Mouse (Mus musculus): ENCODE measurements around the gene Ube2f. TPM values are rescaled to one million over a fixed set of nuclear protein-coding genes. Genes with fewer than 3 reads are reported as not detected.

The Ube2f gene
- total and polyA plus RNA-seq, 2 experiments, result 17.7 to 23.4 TPM

GRCm38 (mm10) chr1:91227381-91228054 lies 22.6 kb upstream of the Ube2f start:
- Histone ChIP-seq H3K27ac (replicated peaks; ENCODE audit: insufficient read depth, low read depth, low read length) (no peak overlapping the region), H3K27me3 (ENCODE audit: control insufficient read depth, insufficient read depth, low read length) (no peaks in the 10 kb centered on the region), H3K4me3 (ENCODE audit: insufficient read depth, low read depth, low read length) (no peak overlapping the region), H3K9ac (ENCODE audit: low read depth, low read length) (no peak overlapping the region), H3K36me3 (ENCODE audit: control insufficient read depth, insufficient read depth, low read length) (no peaks in the 10 kb centered on the region), H3K79me2 (ENCODE audit: control insufficient read depth, insufficient read depth, low read length) (no peaks in the 10 kb centered on the region), H3K4me1 (ENCODE audit: control insufficient read depth, insufficient read depth, low read length) (no peaks in the 10 kb centered on the region)
- DNase-seq (ENCODE audit: extremely low read depth, low read depth, low spot score), result no peak
- WGBS, result 68% methylated on average over 15 of the region's 15 CpGs
- TF ChIP-seq CTCF (IDR thresholded peaks at IDR 0.05; ENCODE audit: low read depth, low read length), result no peak
- TF ChIP-seq POLR2A (IDR thresholded peaks at IDR 0.05; ENCODE audit: extremely low read depth, insufficient read depth, low read length), result no peak

GRCm38 (mm10) chr1:91231142-91231541 lies 19.0 kb upstream of the Ube2f start:
- no peak for TF ChIP-seq CTCF (IDR thresholded peaks at IDR 0.05; ENCODE audit: low read depth, low read length)
- TF ChIP-seq POLR2A (IDR thresholded peaks at IDR 0.05; ENCODE audit: extremely low read depth, insufficient read depth, low read length), result no peak
- no peak for DNase-seq (ENCODE audit: extremely low read depth, low read depth, low spot score)
- Histone ChIP-seq H3K4me3 (ENCODE audit: insufficient read depth, low read depth, low read length) (no peak overlapping the region), H3K4me1 (ENCODE audit: control insufficient read depth, insufficient read depth, low read length) (no peaks in the 10 kb centered on the region), H3K27ac (replicated peaks; ENCODE audit: insufficient read depth, low read depth, low read length) (no peak overlapping the region), H3K9ac (ENCODE audit: low read depth, low read length) (no peak overlapping the region), H3K36me3 (ENCODE audit: control insufficient read depth, insufficient read depth, low read length) (no peaks in the 10 kb centered on the region), H3K79me2 (ENCODE audit: control insufficient read depth, insufficient read depth, low read length) (no peaks in the 10 kb centered on the region), H3K27me3 (ENCODE audit: control insufficient read depth, insufficient read depth, low read length) (no peaks in the 10 kb centered on the region)
- 70% methylated on average over 6 of the region's 6 CpGs for WGBS

GRCm38 (mm10) chr1:91231896-91232295 lies 18.2 kb upstream of the Ube2f start:
- no peak for TF ChIP-seq POLR2A (IDR thresholded peaks at IDR 0.05; ENCODE audit: extremely low read depth, insufficient read depth, low read length)
- TF ChIP-seq CTCF (IDR thresholded peaks at IDR 0.05; ENCODE audit: low read depth, low read length), result no peak
- H3K9ac ChIP-seq (ENCODE audit: low read depth, low read length), result no peak overlapping the region
- H3K79me2 ChIP-seq (ENCODE audit: control insufficient read depth, insufficient read depth, low read length), result no peaks in the 10 kb centered on the region
- no peaks in the 10 kb centered on the region for H3K4me1 ChIP-seq (ENCODE audit: control insufficient read depth, insufficient read depth, low read length)
- H3K4me3 ChIP-seq (ENCODE audit: insufficient read depth, low read depth, low read length), result no peak overlapping the region
- WGBS, result 57% methylated on average over 5 of the region's 5 CpGs
- no peak for DNase-seq (ENCODE audit: extremely low read depth, low read depth, low spot score)
- no peaks in the 10 kb centered on the region for H3K27me3 ChIP-seq (ENCODE audit: control insufficient read depth, insufficient read depth, low read length)
- no peak overlapping the region for H3K27ac ChIP-seq (replicated peaks; ENCODE audit: insufficient read depth, low read depth, low read length)
- no peaks in the 10 kb centered on the region for H3K36me3 ChIP-seq (ENCODE audit: control insufficient read depth, insufficient read depth, low read length)

GRCm38 (mm10) chr1:91235395-91235794 lies 14.7 kb upstream of the Ube2f start:
- no peak for TF ChIP-seq CTCF (IDR thresholded peaks at IDR 0.05; ENCODE audit: low read depth, low read length)
- TF ChIP-seq POLR2A (IDR thresholded peaks at IDR 0.05; ENCODE audit: extremely low read depth, insufficient read depth, low read length), result no peak
- WGBS, result 68% methylated on average over 5 of the region's 5 CpGs
- DNase-seq (ENCODE audit: extremely low read depth, low read depth, low spot score), result no peak
- Histone ChIP-seq H3K36me3 (ENCODE audit: control insufficient read depth, insufficient read depth, low read length) (no peaks in the 10 kb centered on the region), H3K9ac (ENCODE audit: low read depth, low read length) (no peak overlapping the region), H3K4me3 (ENCODE audit: insufficient read depth, low read depth, low read length) (no peak overlapping the region), H3K4me1 (ENCODE audit: control insufficient read depth, insufficient read depth, low read length) (no peaks in the 10 kb centered on the region), H3K79me2 (ENCODE audit: control insufficient read depth, insufficient read depth, low read length) (no peaks in the 10 kb centered on the region), H3K27ac (replicated peaks; ENCODE audit: insufficient read depth, low read depth, low read length) (no peak overlapping the region), H3K27me3 (ENCODE audit: control insufficient read depth, insufficient read depth, low read length) (no peaks in the 10 kb centered on the region)

- Histone ChIP-seq H3K79me2 (ENCODE audit: control insufficient read depth, insufficient read depth, low read length) (no peaks in the 10 kb centered on the region), H3K36me3 (ENCODE audit: control insufficient read depth, insufficient read depth, low read length) (no peaks in the 10 kb centered on the region), H3K27ac (replicated peaks; ENCODE audit: insufficient read depth, low read depth, low read length) (no peak overlapping the region), H3K4me1 (ENCODE audit: control insufficient read depth, insufficient read depth, low read length) (no peaks in the 10 kb centered on the region), H3K27me3 (ENCODE audit: control insufficient read depth, insufficient read depth, low read length) (no peaks in the 10 kb centered on the region), H3K4me3 (ENCODE audit: insufficient read depth, low read depth, low read length) (no peak overlapping the region), H3K9ac (ENCODE audit: low read depth, low read length) (no peak overlapping the region)
- DNase-seq (ENCODE audit: extremely low read depth, low read depth, low spot score), result no peak
- WGBS, result 80% methylated on average over 6 of the region's 6 CpGs
- no peak for TF ChIP-seq CTCF (IDR thresholded peaks at IDR 0.05; ENCODE audit: low read depth, low read length)
- TF ChIP-seq POLR2A (IDR thresholded peaks at IDR 0.05; ENCODE audit: extremely low read depth, insufficient read depth, low read length), result no peak
Measured at GRCm38 (mm10) chr1:91237676-91238075, 12.4 kb upstream of the Ube2f start.

GRCm38 (mm10) chr1:91239112-91239511 lies 11.0 kb upstream of the Ube2f start:
- H3K27me3 ChIP-seq (ENCODE audit: control insufficient read depth, insufficient read depth, low read length), result no peaks in the 10 kb centered on the region
- TF ChIP-seq CTCF (IDR thresholded peaks at IDR 0.05; ENCODE audit: low read depth, low read length) (peak; percentile 81), POLR2A (IDR thresholded peaks at IDR 0.05; ENCODE audit: extremely low read depth, insufficient read depth, low read length) (no peak)
- no peak overlapping the region for H3K27ac ChIP-seq (replicated peaks; ENCODE audit: insufficient read depth, low read depth, low read length)
- DNase-seq (ENCODE audit: extremely low read depth, low read depth, low spot score), result no peak
- no peaks in the 10 kb centered on the region for H3K79me2 ChIP-seq (ENCODE audit: control insufficient read depth, insufficient read depth, low read length)
- 31% methylated on average over 5 of the region's 5 CpGs for WGBS
- no peaks in the 10 kb centered on the region for H3K4me1 ChIP-seq (ENCODE audit: control insufficient read depth, insufficient read depth, low read length)
- H3K4me3 ChIP-seq (ENCODE audit: insufficient read depth, low read depth, low read length), result no peak overlapping the region
- no peaks in the 10 kb centered on the region for H3K36me3 ChIP-seq (ENCODE audit: control insufficient read depth, insufficient read depth, low read length)
- H3K9ac ChIP-seq (ENCODE audit: low read depth, low read length), result no peak overlapping the region
